ENCODE assay signal across 10 mouse cellular contexts in the genomic region with DNA sequence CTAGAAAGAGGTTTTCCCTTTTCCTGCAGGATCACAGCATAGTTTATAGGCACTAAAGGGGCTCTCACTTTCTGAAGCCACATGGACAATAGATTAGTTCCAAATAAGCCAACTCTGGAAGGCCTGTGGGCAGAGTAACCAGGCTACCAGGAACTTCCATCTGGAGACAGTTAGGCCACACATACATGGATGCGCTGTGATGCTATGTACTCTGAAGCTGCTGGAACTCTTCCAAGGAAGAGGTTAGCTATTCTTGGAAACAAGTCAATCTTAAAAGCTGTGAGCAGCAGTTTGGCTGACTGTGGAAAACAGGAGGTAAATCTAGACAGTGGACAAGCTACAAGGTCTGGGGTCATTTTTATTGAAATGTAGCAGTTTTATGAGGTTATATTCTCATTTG. TPM values are rescaled to one million over a fixed set of nuclear protein-coding genes. Genes with fewer than 3 reads are reported as not detected.
DNase-seq lines count a peak whose midpoint lies in the region; ATAC-seq and TF ChIP-seq lines count a peak whose summit lies in the region.
"Had no signal": no experiment of that assay in that cellular context is flagged by ENCODE, and none has a peak within 500 bp of the region (broad histone marks: within the 10 kb centered on the region; RNA-seq: fewer than 3 reads in every experiment).

No protein-coding gene starts in this region.

- no peaks in the 10 kb centered on the region for H3K27me3 ChIP-seq in heart, adult 2 months (ENCODE audit: control insufficient read depth, insufficient read depth, low read length)
- H3K27me3 ChIP-seq in midbrain, postnatal 0 days (ENCODE audit: insufficient read depth, low read length), result no peaks in the 10 kb centered on the region
- H3K27me3 ChIP-seq in midbrain, embryonic 15.5 days (replicated peaks), result no peaks in the 10 kb centered on the region

- peaks cover 15% of the 10 kb centered on the region for H3K36me3 ChIP-seq in heart, adult 2 months (ENCODE audit: control insufficient read depth, insufficient read depth, low read length)
- no peaks in the 10 kb centered on the region for H3K36me3 ChIP-seq in midbrain, postnatal 0 days (ENCODE audit: insufficient read depth, low read length)
- no peaks in the 10 kb centered on the region for H3K36me3 ChIP-seq in midbrain, embryonic 15.5 days (replicated peaks)

- TF ChIP-seq CTCF in heart, adult 2 months (IDR thresholded peaks at IDR 0.05), result no peak
- TF ChIP-seq CTCF in midbrain, postnatal 0 days (IDR thresholded peaks at IDR 0.05), result no peak

- no peaks in the 10 kb centered on the region for H3K79me2 ChIP-seq in heart, adult 2 months (replicated peaks; ENCODE audit: control insufficient read depth, insufficient read depth, low read length)

- intact Hi-C loops in heart, adult 2 months (cut with DNase I), result no loop called here
- intact Hi-C loops in heart, postnatal 25 days (cut with DNase I), result no loop called here

- peak in 1 of 2 experiments; percentile 18 for DNase-seq in heart, adult 2 months
- no peak for DNase-seq in heart, postnatal 25 days (ENCODE audit: low spot score)
- peak; percentile 77 for DNase-seq in midbrain, postnatal 0 days (ENCODE audit: low spot score)
- peak; percentile 40 for DNase-seq in kidney, adult 18-20 months
- DNase-seq in adrenal gland, adult 2 months, result no peak
- DNase-seq in urinary bladder, postnatal 10 days (ENCODE audit: low spot score), result no peak
- DNase-seq in adrenal gland, adult 8-10 months, result no peak
- DNase-seq: adrenal gland, postnatal 36 days; retina, postnatal 1 day had no signal

- no peaks in the 10 kb centered on the region for H3K9me3 ChIP-seq in midbrain, postnatal 0 days (ENCODE audit: low read length)
- no peaks in the 10 kb centered on the region for H3K9me3 ChIP-seq in midbrain, embryonic 15.5 days

- no peak for TF ChIP-seq POLR2A in heart, adult 2 months (IDR thresholded peaks at IDR 0.05; ENCODE audit: insufficient read depth, low read depth, low read length)

- TF ChIP-seq EP300 in heart, adult 2 months (IDR thresholded peaks at IDR 0.05; ENCODE audit: insufficient read depth, low read depth, low read length), result no peak

- ATAC-seq in midbrain, postnatal 0 days (ENCODE audit: low FRiP score), result no peak
- ATAC-seq in midbrain, embryonic 15.5 days (replicated peaks), result no peak

- WGBS in heart, adult 2 months, result 13% methylated on average over 1 of the region's 1 CpGs
- WGBS in midbrain, postnatal 0 days, result 58% methylated on average over 1 of the region's 1 CpGs
- WGBS in midbrain, embryonic 15.5 days, result 71% methylated on average over 1 of the region's 1 CpGs

- no peak overlapping the region for H3K9ac ChIP-seq in heart, adult 2 months (ENCODE audit: low read depth, low read length)
- H3K9ac ChIP-seq in midbrain, postnatal 0 days (replicated peaks; ENCODE audit: low read length, poor library complexity, severe bottlenecking), result no peak overlapping the region
- H3K9ac ChIP-seq in midbrain, embryonic 15.5 days, result no peak overlapping the region

- H3K4me1 ChIP-seq in heart, adult 2 months (ENCODE audit: control insufficient read depth, insufficient read depth, low read length), result peaks cover 24% of the 10 kb centered on the region
- no peaks in the 10 kb centered on the region for H3K4me1 ChIP-seq in midbrain, postnatal 0 days (ENCODE audit: insufficient read depth, low read length)
- no peaks in the 10 kb centered on the region for H3K4me1 ChIP-seq in midbrain, embryonic 15.5 days

- H3K27ac ChIP-seq in heart, adult 2 months, result peak overlapping the region; percentile 53
- no peak overlapping the region for H3K27ac ChIP-seq in midbrain, postnatal 0 days (ENCODE audit: low read depth, low read length)
- H3K27ac ChIP-seq in midbrain, embryonic 15.5 days, result no peak overlapping the region

- no peak overlapping the region for H3K4me2 ChIP-seq in midbrain, postnatal 0 days (ENCODE audit: low read depth, low read length, poor library complexity, severe bottlenecking)
- no peak overlapping the region for H3K4me2 ChIP-seq in midbrain, embryonic 15.5 days

- H3K4me3 ChIP-seq in heart, adult 2 months, result no peak overlapping the region
- no peak overlapping the region for H3K4me3 ChIP-seq in midbrain, postnatal 0 days (ENCODE audit: low read depth, low read length)
- H3K4me3 ChIP-seq in midbrain, embryonic 15.5 days, result no peak overlapping the region

RNA-seq across cellular contexts. Expression of gene Akap2, which starts 46.9 kb away (rescaled TPM):
- total RNA-seq in heart, adult 2 months (2021), result 100 to 1,000 TPM in 1 of 2 experiments, 10 to 100 TPM in 1; 86.4 to 106 TPM
- 72.4 and 95.9 TPM in 2 replicates for polyA plus RNA-seq in heart, adult 2 months (2012; rRNA removed)
- total RNA-seq in heart, postnatal 25 days (2021), result 10 to 100 TPM; 84.4 to 96.1 TPM
- 18.8 and 24.4 TPM in 2 replicates for total RNA-seq in midbrain, postnatal 0 days (2014; rRNA removed)
- 10.7 and 12.1 TPM in 2 replicates for polyA plus RNA-seq in midbrain, postnatal 0 days (2015; fragmentation: Nextera tagmentation; extraction: Ambion mirVana)
- polyA plus RNA-seq in midbrain, embryonic 15.5 days (2015; fragmentation: Nextera tagmentation; extraction: Ambion mirVana), result 9.8 and 10.2 TPM in 2 replicates
- total RNA-seq in adrenal gland, adult 2 months (2021), result 100 to 1,000 TPM in 1 of 2 experiments, 10 to 100 TPM in 1; 99.1 to 186 TPM
- polyA plus RNA-seq in adrenal gland, adult 2 months (2012; rRNA removed), result 56.4 and 60.7 TPM in 2 replicates
- total RNA-seq in adrenal gland, adult 8-10 months (2022), result 100 to 1,000 TPM; 136 to 169 (median 139) TPM

Comparison
In these comparisons a context has a peak if more than half of its experiments do, and no peak if none do; other contexts are left out.
1. DNase-seq: peak in midbrain, postnatal 0 days (single experiment) and kidney, adult 18-20 months (single experiment); none in heart, postnatal 25 days (single experiment), adrenal gland, adult 2 months (single experiment), urinary bladder, postnatal 10 days (single experiment) and adrenal gland, adult 8-10 months (single experiment).